Mouse (Mus musculus): ENCODE measurements around the gene Hfm1.

Gene Hfm1

DNA sequence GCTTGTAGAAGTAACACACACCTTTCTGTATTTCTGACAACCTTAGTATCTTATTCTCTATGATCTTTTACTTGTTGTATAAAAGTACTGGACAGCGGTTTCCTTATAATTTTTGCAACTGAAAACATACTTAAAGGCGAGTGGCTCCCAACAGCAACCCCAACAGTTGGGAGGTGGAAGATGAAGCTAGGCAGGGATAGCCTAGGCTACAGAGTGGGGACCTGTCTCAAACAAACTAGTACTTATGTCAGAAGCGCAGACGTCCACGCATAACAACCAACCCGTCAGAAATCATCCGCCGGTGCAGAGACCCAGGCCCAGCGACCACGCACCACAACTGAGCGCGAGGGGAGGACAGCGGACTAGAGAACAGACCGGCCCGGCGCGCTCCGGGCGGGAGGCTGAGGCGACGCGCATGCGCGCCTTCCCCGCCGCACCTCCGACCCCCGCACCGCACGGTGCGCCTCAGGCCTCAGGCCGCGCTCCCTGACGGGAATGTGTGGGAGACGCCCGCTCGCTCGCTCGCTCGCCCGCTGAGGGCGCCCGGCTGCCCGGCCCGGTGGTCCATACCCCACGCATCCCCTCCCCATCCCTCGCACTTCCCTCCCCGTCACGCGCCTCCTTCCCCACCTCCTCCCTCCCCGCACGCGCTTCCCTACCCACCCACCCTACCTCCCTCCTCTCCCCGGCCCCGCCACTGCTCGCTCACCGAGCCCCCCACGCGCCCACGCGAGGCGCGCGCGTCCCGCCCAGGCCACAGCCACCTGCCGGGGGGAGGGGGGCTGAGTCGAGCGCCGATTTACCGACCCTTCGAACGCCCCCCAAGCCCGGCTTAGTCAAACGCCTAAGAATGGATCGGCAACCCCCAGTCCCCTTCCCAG lies at the start of gene Hfm1:
Gene Hfm1, minus strand, starts transcription at position 834 of the 881 bp plus-strand sequence.
- no peak for DNase-seq (ENCODE audit: low read depth)

DNA sequence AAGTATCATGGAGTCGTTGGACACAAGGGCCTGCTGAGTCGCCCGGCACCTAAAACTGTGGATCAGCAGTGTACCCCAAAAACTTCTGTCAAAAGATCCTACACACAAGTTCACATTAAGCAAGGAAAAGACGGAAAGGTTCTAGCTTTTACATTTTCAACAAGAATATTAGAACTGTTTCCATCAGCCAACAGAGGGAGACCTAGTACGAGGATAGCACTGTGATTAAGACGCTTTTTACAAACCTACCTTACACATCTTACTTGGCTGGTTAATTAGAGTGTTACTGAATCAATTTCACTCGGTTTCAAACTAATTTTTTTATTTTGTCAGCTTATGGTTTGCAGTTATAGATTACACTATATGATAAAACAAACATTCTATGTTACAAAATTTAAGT lies 47.8 kb upstream of the Hfm1 start:
- no peak for DNase-seq (ENCODE audit: low read depth)

DNA sequence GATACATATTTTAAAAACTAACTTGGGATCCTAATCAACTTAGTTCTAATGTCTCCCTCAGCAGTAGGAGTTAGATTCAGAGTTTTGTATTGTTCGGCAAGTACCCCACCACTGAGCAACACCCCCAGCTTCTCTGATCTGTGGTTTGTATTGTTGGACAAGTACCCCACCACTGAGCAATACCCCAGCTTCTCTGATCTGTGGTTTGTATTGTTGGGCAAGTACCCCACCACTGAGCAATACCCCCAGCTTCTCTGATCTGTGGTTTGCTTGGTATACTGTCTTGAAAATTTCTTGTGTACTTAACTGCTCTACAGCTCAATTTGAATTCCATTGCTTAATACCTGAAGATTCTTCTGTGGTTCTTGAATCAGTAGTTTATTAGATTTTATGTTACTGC lies 41.5 kb upstream of the Hfm1 start:
- DNase-seq (ENCODE audit: low read depth) = no peak

GRCm38 (mm10) chr5:106966443-106966842 lies 40.3 kb upstream of the Hfm1 start:
- no peak for DNase-seq (ENCODE audit: low read depth)

DNA sequence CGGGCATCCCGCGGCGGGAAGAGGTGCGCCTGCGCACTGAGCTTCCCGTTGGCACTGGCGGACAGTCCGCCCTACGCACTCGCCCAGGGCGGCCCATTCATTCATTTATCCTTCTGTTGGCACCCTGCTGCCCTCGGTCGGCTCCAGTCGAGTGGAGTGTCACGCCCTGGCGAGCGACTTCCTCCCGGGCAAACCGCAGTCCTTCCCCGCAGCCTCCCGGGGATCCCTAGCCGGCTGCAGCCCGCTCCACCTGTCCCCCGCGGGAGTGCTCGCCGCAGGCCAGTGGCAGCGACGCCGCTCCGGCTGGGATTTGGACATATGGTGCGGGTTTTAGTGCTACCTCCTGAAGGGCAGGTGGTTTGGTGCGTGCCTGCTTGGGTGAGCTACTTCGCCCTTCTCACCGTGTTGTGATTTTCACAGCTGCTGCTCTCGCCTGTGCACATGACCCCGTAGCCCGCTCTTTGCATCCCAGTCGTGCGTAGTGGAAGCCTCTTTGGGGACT lies 38.4 kb upstream of the Hfm1 start:
- DNase-seq (ENCODE audit: low read depth) = no peak

DNA sequence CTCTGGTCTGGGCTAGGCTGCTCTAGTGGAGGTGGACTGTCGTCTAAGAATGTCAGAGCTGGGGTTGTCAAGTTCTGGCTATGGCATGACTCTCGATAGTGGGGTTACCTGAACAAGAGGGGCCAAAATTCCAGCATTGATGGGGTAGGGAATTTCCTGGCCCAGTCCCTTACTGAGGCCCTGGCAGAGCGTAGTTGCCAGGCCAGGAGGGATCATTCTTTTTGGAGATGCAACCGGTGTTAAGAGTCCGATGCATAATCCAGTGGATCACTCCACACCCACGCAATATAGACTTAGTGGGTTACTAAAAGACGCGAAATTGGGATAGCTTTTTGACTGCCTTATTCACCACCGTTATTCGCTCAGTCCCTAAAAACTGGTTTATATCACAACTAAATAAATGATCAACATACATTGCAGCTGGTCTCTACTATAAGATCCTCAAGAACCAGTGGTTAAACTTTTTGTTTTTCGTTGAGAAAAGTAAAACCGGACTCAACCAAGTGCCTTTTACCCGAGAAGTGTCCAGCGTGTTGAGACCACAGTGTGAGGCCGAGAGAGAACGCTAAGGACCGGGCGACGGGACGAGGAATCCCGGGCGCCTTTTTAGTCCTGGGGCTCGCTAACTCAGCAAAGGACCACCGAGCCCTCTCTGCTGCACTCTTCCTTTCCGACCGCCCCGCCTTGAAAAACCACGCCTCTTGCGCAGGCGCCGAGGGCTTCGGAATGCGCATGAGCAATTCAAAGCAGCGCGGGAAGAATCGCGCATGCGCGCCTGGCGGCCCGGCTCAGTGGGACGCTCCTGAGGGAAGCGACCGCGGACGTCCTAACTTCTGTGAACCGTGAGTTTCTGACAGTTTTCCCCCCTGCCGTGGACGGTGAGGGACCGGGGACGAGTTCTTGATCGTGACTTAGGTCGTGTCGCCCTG lies 37.7 kb upstream of the Hfm1 start, which contains the start of gene Cdc7:
Gene Cdc7, plus strand, starts transcription at position 739 of the 929 bp plus-strand sequence.
- DNase-seq (ENCODE audit: low read depth) = peak; percentile 67

DNA sequence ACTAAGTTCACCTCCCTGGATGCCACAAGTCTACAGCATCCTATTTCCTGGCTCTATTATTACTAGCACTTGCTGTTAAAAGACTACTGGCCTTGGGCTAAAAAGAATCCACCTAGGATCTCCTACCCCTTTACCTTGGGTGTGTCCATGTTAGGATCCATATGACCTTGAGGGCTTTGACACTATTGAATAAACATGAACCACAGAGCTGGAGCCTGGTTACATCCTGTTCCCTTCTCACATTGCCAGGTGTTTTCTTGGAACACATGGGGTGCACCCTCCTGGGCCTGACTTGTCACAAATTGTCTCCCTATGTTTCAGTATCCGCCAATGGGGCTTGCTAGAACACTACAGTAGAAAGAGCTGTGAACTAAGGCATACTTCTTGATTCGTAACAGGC lies 34.3 kb upstream of the Hfm1 start:
- DNase-seq (ENCODE audit: low read depth) = no peak

- no peak for DNase-seq (ENCODE audit: low read depth)
Observed at GRCm38 (mm10) chr5:106959031-106959430, 32.9 kb upstream of the Hfm1 start.

DNA sequence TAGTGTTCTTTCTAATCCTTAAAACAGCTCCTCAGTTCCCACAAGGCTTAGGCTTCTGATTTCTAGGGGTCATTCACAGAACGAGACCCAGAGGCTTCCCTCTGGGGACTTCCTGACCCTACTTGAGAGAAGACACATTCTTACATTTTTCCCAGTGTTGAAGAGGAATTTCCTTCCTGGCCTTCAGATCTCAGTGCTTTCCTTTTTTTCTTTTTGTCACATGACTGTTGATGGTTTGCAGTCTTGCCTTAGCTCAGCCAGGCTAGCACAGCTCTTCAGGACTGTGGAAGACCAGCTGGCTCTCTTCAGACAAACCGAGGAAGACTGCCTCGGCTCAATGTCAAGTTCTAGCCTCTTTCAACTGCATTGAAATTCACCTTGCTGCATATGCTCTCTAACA lies 30.3 kb upstream of the Hfm1 start:
- no peak for DNase-seq (ENCODE audit: low read depth)

GRCm38 (mm10) chr5:106948683-106949082 lies 22.6 kb upstream of the Hfm1 start:
- no peak for DNase-seq (ENCODE audit: low read depth)

GRCm38 (mm10) chr5:106946342-106946741 lies 20.2 kb upstream of the Hfm1 start:
- DNase-seq (ENCODE audit: low read depth) = no peak

GRCm38 (mm10) chr5:106927996-106928395 lies 1.9 kb upstream of the Hfm1 start:
- no peak for DNase-seq (ENCODE audit: low read depth)

DNA sequence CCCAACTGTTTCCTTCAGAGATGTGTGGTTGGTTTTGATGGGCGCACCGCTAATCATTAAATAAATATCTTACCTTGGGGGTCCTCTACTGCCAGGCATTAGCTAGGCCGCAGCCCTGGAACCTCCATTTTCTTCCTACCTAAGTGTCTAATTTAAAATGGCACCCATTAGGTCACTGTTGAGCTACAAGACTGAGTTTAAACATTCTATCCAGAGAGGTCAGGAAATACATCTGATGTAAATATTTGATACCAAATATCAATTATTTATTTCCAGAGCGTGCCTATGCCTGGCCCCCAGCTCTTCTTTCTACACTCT lies 207 bp upstream of the Hfm1 start:
- DNase-seq (ENCODE audit: low read depth) = no peak

DNA sequence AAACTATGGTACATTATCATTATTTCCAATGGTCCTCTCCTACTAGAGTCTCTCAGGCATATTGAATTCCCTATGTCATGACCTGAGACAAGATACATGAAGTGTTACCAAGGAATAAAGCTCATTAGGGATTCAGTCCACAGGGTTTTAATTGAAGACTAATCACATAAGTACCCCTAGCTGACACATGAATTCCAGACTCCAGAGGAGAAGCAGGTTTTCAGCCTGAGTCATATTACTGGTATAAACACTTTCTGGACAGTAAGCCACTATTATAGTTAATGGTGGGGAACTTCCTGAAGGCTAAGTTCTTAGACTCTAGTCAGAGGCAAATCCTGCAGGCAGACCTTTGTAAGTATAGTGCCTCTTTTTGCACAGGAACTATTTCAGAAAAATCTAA lies 6.8 kb downstream of the Hfm1 start:
- DNase-seq (ENCODE audit: low read depth) = no peak

DNA sequence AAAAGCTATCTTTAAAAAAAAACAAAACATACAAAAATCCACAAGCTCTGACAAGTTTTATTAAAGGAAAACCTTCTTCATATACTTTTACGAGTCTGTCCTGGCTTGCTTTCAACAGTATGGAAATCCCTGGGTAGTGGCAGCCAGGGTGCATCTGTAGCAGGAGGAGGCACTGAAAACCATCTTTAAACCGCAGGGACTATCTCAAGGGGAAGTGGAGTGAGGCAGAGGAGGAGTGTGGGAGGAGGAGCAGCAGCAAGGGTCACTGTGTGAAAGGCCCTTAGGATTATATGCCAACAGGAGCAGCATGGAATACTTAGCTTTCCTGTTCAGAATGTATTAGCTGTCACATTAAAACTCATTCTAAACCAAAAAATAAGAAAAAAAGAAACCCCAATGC lies 29.2 kb downstream of the Hfm1 start:
- DNase-seq (ENCODE audit: low read depth) = no peak

GRCm38 (mm10) chr5:106891773-106892172 lies 34.3 kb downstream of the Hfm1 start:
- peak; percentile 53 for DNase-seq (ENCODE audit: low read depth)

DNA sequence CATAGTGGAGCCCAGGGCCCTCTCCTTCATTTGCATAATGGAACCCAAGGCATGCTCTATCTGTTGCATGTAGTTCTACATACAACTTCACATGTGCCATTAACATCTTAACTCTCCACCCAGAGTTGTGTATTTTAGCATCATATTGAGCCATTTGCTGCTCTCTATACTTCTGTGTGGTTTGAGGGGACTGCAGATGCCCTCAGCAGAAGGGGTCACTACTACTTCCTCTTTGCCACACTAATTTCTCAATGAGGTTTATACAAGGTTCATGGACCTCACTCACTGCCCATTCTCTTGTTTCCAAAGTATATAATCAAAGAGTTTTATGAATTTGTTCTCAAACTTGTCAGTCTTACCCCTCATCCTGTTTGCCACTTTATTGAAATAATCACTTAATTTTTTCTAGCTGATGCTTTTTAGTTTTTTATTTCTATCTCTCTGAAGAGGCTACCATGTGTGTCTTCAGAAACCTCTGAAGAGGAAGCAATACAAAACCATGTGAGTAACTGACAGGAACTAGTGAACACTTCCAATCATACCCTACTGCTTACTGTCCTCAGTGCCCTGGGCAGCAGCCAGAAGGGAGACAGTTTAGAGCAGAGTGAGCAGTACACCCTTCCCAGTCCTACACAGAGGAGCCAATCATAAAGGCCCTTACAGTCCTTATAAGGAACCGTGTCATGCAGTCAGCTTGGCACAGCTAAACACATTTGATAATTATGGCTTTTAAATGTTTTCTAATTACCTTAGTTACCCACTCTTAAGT lies 38.6 kb downstream of the Hfm1 start:
- no peak for DNase-seq (ENCODE audit: low read depth)

DNA sequence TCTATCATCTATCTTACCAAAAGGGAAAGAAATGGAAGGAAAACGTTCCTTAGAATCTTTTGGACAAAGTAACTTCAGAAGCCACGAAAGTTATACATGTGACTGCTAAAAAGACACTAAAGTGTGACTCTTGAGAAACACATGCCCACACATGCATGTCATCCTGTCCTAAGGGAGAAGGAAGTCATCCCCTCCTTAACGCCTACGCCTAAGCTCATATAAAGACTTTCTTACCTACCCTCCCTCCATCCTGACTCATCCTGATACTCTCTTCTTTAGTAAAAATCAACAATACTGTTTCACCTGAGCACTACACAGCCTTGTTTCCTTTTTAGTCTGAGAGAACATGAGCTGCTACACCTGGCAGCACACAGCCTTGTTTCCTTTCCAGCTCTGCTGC lies 40.6 kb downstream of the Hfm1 start:
- no peak for DNase-seq (ENCODE audit: low read depth)

- DNase-seq (ENCODE audit: low read depth) = no peak
Observed at GRCm38 (mm10) chr5:106876438-106876837, 49.7 kb downstream of the Hfm1 start.

DNA sequence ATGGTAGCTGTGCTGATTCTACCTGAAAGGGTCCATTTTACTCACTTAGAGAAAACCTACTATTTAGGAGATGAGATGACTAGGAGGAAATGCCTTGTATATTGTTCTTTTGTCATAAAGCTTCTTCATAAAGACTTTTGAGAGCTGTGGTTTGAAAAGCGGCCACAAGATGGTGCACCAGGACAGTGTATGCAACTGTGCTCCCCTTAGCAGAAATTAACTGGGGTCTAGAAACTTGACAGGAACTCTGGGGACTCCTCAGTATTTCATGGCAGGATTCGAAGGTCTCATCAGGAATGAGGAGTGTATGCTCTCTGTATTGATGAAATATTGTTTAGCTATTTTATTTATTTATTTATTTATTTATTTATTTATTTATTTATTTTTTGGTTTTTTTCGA lies 65.7 kb downstream of the Hfm1 start:
- peak; percentile 18 for DNase-seq (ENCODE audit: low read depth)

GRCm38 (mm10) chr5:106853284-106853683 lies 72.8 kb downstream of the Hfm1 start:
- no peak for DNase-seq (ENCODE audit: low read depth)

DNA sequence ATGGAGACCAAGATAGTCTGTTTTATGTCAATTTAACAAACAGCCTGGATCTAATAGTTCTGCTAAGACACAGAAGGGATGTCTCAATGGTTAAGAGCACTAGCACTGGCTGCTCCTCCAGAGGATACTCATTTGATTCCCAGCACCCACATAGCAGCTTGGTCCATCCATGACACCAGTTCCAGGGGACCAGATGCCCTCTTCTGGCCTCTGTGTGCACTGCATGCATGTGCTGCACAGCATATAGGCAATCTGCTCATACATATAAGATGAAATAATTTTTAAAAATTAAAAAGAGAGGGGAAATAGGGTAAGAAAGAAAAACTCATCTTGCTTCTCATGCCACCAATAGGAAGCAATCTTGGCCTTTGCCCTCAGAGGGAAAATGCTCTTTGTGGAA lies 79.1 kb downstream of the Hfm1 start:
- DNase-seq (ENCODE audit: low read depth) = no peak

Measured in fibroblast of lung, adult 2 months (primary cell).